Mouse (Mus musculus): Measurements from ENCODE around the gene Prkaa1. TPM values are rescaled to one million over a fixed set of nuclear protein-coding genes. Genes with fewer than 3 reads are reported as not detected.
A peak's percentile ranks its signal among the peaks of the same experiment; 100 is the strongest.
"Not testable (repeated sequence)": the region's sequence is repeated elsewhere in the genome, so short reads cannot be mapped to it uniquely, and the experiment has no call there.

The Prkaa1 gene
- total RNA-seq, 4 experiments from 2014 or later: 12.1 to 14.4 (median 13.9) TPM

DNA sequence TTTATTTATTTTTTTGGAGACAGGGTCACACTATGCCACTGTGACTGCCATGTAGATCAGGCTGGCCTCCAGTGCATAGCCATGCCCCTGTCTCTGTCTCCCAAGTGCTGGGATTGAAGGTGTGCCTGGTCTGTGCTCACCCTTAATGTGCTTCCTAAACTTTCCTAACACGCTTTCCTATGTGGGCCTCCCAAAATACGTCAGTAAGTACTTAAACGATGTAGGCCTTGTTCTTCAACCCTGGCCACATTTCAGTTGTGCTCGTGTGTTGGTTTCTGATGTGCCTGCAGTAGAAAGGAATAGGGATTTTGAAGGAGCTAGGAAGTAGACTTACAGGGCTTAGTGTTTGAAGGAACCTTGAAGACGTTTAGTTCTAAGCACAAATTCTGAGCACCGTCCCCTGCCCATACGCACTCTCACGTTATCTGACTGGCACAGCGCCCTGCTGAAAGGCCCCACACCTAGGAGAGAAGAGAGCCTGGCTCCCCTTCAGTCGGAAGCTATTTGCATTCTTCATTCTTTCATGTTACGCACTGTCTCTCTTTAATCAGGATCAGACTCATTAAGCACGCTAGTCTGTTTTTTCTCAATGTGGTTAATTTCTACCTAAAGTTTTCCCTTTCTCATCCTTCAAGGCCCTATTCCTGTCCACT, 21.6 kb downstream of the Prkaa1 start:
- DNase-seq (ENCODE audit: low spot score): no peak

DNA sequence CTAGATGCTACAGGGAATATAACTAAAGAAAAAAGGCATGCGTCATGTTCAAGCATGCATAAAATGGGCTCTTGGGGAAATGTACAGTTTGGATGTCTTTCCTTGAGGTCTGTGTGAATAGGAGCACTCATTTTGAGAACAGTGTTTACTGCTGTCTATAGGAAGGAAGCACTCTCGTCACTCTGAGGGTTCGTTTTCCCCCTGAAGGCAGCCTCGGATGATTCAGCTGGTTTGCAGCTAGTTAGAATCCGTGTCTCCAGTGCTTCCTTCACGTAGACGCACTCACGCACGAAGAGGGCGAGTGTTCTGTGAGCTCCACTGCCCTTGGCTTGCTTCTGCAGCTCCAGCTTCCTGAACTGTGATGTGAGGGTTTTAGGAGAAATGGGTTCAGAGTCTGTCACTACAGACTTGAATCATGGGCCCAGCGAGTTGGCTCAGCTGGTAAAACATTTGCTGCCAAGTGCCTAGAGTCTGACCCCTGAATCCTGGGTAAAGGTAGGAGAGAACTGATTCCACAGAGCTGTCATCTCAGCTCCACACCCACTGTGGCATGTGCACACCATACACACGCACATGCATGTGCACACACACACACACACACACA, 29.7 kb downstream of the Prkaa1 start:
- no peak for DNase-seq (ENCODE audit: low spot score)

DNA sequence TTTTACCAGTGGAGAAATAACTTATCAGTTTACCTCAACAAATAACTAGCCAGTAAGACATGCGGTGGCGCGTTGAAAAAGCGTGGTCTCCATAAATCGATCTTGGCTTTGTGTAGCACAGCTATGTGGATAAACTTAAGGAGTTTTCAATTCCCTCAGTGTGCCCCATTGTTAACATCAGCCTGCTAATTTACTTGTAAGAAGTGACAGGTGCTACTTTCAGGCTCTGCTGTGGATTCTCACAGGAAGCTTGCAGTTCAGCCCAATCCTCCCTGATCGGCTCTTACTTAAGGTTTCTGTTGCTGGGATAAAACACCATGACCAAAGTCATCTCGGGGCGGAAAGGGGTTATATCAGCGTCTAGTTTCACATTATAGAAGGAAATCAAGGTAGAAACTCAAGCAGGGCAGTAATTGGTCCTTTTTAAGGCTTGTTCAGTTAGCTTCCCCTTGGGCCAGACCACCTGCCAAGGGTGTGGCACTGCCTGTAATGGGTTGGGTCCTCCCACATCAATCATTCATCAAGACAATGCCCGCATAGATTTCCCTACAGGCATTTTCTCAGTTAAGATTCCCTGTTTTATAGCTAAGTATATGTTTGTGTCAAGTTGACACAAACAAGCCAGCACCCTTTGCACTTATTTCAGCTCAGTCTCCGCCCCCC, 41.1 kb downstream of the Prkaa1 start:
- DNase-seq (ENCODE audit: low spot score): peak; percentile 21

DNA sequence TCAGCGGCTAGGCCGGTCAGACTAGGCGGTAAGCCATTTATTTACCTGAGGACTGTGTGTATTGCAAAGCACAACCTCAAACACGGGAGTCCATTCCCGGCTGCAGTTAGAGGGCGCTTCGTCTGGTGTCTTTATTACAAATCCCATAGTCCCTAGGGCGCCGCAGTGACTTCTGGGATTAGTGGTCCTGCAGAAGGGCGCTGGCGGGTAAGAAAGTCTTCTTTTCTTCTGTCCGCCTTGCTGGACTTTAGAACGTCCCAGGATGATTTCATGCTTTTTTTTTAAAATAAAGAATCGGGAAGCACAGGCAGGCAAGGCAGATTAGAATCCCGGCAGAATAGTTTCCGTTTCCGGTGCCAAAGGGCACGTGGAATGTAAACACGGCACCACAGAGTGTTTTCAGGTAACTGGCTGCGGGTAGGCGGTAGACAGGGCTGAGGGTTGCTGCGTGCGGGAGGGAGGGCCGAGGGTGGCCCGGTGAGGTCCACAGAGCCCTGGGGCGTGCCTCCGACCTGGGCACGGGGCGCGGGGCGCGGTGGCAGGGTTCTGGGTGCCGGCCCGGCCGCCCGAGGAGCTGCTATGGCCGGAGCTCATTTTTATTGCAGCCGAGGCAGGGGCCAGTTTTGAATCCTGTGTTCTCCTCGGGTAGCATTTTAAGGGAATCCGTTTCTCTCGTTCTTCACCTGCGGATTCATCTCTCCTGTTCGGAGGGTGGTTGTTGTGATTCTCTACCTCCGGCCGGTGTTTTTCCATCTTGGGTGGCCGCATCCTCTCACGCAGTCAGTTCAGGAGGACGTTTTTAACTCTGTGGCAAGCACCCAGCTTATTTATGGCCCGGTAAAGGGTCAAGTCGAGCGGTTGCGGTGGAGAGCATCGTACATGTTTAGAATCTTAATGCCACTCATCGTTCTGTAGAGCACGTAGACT, 42.0 kb downstream of the Prkaa1 start, which contains the start of gene Ttc33:
Ttc33 (plus strand) TSS at position 160 of the 927 bp plus-strand sequence.
- DNase-seq (ENCODE audit: low spot score): peak; percentile 87

DNA sequence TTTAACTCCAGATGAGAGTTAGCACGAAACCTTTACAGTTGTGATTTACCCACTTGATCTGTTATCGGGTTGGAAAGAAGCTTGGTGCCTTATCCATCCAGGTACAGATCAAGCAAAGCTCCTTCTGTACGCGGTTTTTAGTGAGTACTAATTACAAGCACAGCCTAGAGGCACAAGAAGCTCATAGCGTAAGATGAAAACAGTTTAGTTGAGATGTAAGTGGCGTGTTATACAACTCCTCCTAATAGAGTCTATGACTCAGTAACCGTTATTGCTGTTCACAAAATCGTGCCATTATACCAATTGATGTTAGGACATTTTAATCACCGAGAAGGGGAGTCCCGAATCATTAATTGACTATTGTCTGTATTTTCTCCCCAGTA, 42.6 kb downstream of the Prkaa1 start:
- no peak for DNase-seq (ENCODE audit: low spot score)

DNA sequence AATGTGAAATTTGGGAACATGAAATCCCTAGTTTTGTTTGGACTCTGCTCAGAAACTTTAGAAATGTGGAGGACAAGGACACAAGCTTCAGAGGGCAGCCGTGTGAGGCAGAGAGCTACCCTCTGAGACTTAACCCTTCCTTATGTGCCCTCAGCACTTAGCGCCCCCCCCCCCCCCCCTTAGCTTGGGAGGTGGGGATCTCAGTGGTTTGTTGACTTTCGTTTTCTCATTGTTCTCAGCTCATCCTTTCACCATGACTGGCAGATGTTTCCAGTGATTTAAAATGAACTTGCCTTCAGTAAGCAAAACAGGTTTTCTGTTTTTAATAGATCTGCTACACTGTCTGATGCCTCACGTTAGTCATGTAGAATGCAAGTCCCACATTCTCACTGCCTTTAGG, 43.5 kb downstream of the Prkaa1 start:
- DNase-seq (ENCODE audit: low spot score): no peak

DNA sequence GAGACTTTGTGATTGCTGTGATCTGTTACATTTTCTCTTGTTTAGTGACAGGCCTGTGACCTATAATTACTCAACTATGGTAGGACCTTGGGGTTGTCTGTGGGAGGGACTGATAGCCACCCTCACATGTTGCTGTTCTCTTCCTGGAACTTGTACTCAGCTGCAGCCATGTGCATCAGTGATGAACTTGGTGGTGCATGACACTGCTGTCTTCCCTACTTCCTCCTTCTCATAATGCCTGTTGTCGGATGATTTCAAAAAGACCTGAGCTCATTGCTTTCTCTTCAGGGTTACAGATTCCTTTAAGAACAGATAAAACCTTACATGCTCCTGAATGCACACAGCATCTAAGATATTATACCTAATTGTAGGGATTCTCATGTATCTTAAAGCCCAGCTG, 44.4 kb downstream of the Prkaa1 start:
- DNase-seq (ENCODE audit: low spot score): no peak

DNA sequence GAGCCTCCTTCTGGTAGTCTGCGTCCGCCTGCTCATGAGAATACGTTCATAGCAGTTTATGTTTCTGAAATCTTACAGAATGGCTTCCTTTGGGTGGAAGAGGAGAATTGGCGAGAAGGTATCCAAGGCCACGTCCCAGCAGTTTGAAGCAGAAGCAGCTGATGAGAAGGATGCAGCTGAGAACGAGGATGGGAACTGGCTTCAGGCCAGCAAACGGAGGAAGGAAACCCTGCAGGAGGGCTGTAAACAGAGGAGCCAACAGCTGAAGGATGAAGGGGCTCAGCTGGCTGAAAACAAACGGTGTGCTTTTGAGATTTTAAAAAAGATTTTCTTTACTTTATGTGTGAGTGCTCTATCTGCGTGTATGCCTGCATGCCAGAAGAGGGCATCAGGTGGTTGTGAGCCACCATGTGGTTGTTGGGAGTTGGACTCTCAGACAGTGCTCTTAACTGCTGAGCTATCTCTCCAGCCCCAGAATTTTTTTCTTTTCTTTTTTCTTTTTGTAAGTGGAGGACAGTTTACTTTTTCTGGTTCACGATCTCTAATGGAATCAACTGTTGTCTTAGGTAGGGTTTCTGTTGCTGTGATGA, 45.9 kb downstream of the Prkaa1 start:
- no peak for DNase-seq (ENCODE audit: low spot score)

DNA sequence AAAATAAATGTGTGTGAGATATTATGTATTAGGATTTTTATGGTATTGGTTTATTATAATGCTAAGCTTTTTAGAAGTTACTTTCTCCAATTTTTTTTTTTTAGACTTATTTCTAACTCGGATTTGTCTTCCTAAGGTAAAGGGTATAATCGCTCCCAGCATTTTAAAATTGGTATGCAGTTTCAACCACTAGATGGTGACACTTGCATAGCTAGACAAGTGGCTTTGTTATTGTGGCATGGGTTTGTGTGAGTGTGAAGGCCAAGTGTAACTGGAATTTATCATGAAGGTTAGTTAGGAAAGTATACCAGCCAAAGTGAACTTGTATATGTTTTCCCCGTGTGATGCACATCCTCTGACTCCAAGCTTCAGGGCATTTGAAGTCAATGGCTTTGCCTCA, 50.2 kb downstream of the Prkaa1 start:
- no peak for DNase-seq (ENCODE audit: low spot score)

DNA sequence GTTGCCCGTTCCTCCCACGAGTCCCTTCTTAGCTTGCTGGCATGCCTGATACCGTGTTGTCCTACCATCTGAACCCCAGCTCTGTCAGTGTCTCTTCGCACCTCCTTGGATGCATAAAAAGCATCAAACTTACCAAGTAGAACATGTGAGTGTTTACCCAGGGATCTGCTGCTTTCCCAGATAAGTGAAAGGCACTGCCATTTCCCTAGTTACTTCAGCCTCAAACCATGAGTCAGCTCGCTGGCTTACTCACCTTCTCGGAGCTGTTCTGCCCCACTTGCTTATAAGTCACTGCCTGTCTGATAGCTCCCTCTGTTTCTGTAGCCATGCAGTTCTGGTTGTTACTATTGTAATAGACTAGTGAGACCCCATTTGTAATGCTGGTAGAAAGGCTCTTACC, 50.8 kb downstream of the Prkaa1 start:
- DNase-seq (ENCODE audit: low spot score): no peak

DNA sequence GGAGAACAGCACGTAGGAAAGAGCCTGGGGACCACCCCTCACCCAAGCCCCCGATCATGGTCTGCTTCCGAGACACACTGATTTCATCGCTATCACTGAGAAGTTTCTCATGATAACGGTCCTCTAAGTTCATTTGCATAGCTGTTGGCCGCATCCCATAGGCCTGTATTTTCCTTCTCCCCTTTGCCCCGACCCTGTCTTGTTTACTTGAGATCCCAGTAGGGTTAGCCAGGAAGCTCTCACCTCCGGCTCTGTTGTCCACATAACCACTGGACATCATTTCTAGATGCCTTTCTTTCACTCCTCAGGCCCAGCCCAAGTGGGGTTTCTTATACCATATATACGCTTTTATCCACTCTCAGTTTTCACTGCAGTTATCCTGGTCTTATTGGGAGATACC, 51.3 kb downstream of the Prkaa1 start:
- DNase-seq (ENCODE audit: low spot score): no peak

DNA sequence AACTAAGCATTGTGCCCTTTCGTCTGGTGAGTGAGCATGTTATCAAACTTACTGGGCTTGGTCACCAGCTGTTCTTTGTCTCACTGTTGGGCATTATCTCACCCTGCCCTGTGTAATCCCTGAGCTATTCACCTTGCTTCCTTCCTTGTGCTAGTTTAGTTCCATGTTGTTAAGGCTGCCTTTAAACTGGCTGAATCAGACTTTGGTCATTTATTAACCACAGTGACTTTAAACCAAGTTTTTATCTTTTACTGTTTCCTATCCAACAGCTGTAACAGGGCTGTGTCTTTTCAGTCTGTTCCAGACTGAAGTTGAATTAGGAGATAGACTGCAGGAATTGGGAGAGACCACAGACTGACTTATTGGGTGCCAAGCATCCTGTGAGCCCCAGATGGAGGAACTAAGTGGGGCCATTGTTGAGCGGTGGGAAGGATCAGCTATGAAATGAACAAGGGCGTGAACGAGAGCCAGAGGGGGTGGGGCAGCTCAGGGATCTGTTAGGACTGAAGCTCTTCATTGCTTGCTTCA, 52.4 kb downstream of the Prkaa1 start:
- peak; percentile 28 for DNase-seq (ENCODE audit: low spot score)

DNA sequence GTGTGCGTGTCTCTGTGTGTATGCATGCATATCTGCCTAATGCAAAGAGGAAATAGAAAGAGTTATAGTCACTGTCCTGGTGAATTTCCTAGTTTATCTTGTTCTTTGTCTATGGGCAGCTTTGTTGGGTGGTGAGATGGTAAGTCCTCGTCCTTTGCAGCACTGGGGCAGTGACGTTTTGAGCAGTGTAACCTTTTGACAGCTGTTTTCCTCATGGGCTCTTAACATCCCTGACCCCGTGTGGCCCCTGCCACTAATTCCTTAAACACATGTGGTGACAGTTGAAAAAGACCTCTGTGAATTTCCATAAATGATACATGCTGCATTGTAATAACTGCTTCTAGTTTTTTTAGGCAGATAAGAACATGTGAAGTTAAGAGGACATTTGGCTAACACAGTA, 53.0 kb downstream of the Prkaa1 start:
- DNase-seq (ENCODE audit: low spot score): peak; percentile 18

DNA sequence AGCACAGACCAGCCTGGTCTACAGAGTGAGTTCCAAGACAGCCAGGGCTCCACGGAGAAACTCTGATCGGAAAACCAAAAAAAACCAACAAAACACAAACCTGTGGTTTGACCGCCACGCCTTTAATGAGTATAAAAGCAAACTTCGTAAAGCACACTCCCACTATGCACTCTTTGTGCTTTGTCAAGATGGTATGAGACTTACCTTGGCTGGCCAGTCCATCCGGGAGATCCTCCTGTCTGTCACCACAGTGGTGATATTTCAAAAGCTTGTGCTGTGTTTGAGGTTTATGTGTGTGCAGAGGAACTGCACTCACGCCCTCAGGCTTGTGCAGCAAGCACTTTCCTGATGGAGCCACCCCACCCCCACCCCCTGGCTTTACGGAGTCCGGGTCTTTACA, 61.6 kb downstream of the Prkaa1 start:
- no peak for DNase-seq (ENCODE audit: low spot score)

DNA sequence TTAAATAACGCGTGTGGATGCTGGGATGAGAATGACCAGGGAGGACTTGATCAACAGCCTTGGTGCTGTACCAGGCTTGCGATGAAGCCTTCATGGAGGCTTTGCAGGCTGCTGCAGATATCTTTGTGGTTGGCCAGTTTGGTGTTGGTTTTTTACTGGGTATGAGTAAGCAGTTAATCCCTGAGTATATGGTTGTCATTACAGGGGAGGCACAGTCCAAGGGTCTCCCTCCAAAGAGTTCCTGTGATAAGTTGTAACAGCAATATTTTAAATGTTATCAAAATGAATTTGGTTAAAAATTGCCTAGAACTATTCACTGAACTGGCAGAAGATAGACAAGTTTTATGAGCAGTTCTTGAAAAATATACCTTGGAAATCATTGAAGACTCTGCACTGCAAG, 65.5 kb downstream of the Prkaa1 start:
- no peak for DNase-seq (ENCODE audit: low spot score)

DNA sequence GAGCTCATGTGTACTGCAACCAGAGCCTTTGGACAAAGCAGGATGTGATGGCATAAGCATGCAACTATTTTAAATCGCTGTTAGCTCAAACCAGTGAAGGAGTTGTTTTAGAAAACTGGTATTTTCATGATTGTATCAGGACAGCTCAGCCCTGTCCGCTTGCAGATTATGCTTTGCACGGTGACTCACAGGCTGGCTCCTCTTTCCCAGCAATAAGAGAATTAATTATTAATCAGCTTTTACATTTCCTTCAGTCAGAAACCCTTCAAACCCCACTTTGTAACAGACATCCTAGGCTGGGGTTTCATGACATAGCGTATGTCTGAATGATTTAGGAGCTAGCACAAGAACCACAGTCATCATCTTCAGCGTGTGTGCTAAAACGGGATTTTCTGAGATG, 76.8 kb downstream of the Prkaa1 start:
- no peak for DNase-seq (ENCODE audit: low spot score)

DNA sequence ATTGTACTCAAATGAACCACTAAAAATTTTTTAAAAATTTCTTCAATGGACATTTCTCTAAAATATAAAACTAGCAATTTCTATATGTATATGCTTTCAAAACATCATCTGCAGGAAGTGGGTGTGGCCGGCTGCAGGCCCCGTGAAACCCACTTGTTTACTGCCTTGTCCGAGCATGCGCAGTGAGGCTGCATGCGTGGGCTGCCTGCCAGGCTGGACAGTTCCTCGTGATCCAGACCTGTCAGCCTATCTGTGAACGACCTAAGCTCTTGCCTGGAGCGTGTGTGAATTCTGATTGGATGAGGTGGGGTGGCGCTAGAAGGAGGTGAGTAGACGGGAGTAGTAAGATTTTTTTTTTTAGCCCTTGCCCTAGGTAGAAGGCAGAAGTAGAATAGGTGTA, 87.1 kb downstream of the Prkaa1 start:
- DNase-seq (ENCODE audit: low spot score): not testable (repeated sequence)
